Mouse (Mus musculus): ENCODE measurements around the gene Gm26938. TPM values are rescaled to one million over a fixed set of nuclear protein-coding genes. Genes with fewer than 3 reads are reported as not detected.

Gene Gm26938
- polyA plus RNA-seq (2014; fragmentation: Illumina TruSeq; extraction: RNeasy Lipid Tissue Mini Kit (QIAGEN cat#74804); ENCODE audit: low replicate concordance): not detected

GRCm38 (mm10) chr5:139826357-139827055 lies at the start of gene Gm26938, which contains the start of gene Psmg3:
Gene Gm26938, minus strand, starts transcription at chr5:139826407.
Gene Psmg3, minus strand, starts transcription at chr5:139826885.

GRCm38 (mm10) chr5:139819538-139820181 lies 6.5 kb downstream of the Gm26938 start, which contains the start of gene Tmem184a:
Gene Tmem184a, minus strand, starts transcription at chr5:139819917.

GRCm38 (mm10) chr5:139791227-139792158 lies 34.7 kb downstream of the Gm26938 start, which contains the start of gene Mafk:
Gene Mafk, plus strand, starts transcription at chr5:139791513.

GRCm38 (mm10) chr5:139775216-139775926 lies 50.8 kb downstream of the Gm26938 start, which contains the start of gene Ints1:
Gene Ints1, minus strand, starts transcription at chr5:139775674.

Other genes starting within 250 kb of the Gm26938 start
- gene Micall2, start 90.1 kb downstream of the Gm26938 start, polyA plus RNA-seq (2014; fragmentation: Illumina TruSeq; extraction: RNeasy Lipid Tissue Mini Kit (QIAGEN cat#74804); ENCODE audit: low replicate concordance): 0.41 TPM
- gene Ints1, start 50.7 kb downstream of the Gm26938 start, polyA plus RNA-seq (2014; fragmentation: Illumina TruSeq; extraction: RNeasy Lipid Tissue Mini Kit (QIAGEN cat#74804); ENCODE audit: low replicate concordance): 0.37 TPM
- gene Mafk, start 34.9 kb downstream of the Gm26938 start, polyA plus RNA-seq (2014; fragmentation: Illumina TruSeq; extraction: RNeasy Lipid Tissue Mini Kit (QIAGEN cat#74804); ENCODE audit: low replicate concordance): 9.1 TPM
- gene Tmem184a, start 6.5 kb downstream of the Gm26938 start, polyA plus RNA-seq (2014; fragmentation: Illumina TruSeq; extraction: RNeasy Lipid Tissue Mini Kit (QIAGEN cat#74804); ENCODE audit: low replicate concordance): 2.1 TPM
- gene Psmg3, start 478 bp upstream of the Gm26938 start, polyA plus RNA-seq (2014; fragmentation: Illumina TruSeq; extraction: RNeasy Lipid Tissue Mini Kit (QIAGEN cat#74804); ENCODE audit: low replicate concordance): not detected
- gene Elfn1, start 81.5 kb upstream of the Gm26938 start, polyA plus RNA-seq (2014; fragmentation: Illumina TruSeq; extraction: RNeasy Lipid Tissue Mini Kit (QIAGEN cat#74804); ENCODE audit: low replicate concordance): not detected

Data from small intestine, adult 10 weeks (tissue).